Mouse (Mus musculus): ENCODE measurements around the gene Cbx7.

DNA sequence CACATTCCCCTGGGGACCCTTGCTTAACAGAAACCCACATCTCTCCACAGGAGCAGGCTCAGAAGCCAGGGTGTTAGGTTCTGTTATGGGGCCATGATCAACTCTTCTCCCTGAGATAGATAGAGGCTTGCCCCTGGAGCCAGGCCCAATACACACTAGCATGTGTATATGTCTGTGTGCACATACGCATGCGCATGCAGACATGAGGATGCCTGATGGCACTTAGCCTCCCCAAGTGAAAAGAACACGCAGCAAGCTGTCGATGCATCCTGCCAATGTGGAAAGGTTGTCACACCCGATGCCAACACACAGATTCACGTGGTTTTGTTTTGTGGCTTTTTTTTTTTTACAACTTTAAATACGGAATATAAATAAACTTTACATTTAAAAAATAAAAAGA, 24.6 kb upstream of the Cbx7 start:
- TF ChIP-seq CTCF (IDR thresholded peaks at IDR 0.05; ENCODE audit: low read depth) (no peak), EP300 (IDR thresholded peaks at IDR 0.05; ENCODE audit: low read depth) (no peak)
